ENCODE assay signal across 10 mouse cellular contexts in genomic region chr4:135240329-135240728, GRCm38 (mm10). TPM values are rescaled to one million over a fixed set of nuclear protein-coding genes. Genes with fewer than 3 reads are reported as not detected.
A peak's percentile ranks its signal among the peaks of the same experiment; 100 is the strongest.
DNase-seq lines count a peak whose midpoint lies in the region; ATAC-seq and TF ChIP-seq lines count a peak whose summit lies in the region.
"Had no signal": no experiment of that assay in that cellular context is flagged by ENCODE, and none has a peak within 500 bp of the region (broad histone marks: within the 10 kb centered on the region; RNA-seq: fewer than 3 reads in every experiment).

No protein-coding gene starts in this region.

- DNase-seq in layer of hippocampus, adult 2 months (ENCODE audit: low spot score in 2 of 2) = no peak
- DNase-seq in layer of hippocampus, adult 9-10 months (ENCODE audit: low spot score) = no peak
- no peak for DNase-seq in CH12.LX (ENCODE audit: extremely low read depth)
- no peak for DNase-seq in embryonic facial prominence, embryonic 14.5 days (ENCODE audit: low spot score)
- no peak for DNase-seq in liver, postnatal 0 days
- DNase-seq in cerebellum, postnatal 36 days = no peak
- DNase-seq in adrenal gland, adult (ENCODE audit: inconsistent age in 2 of 2, low spot score in 1 of 2) = no peak
- DNase-seq: kidney, adult 2 months; lung, postnatal 4 days; thymus, postnatal 4 days had no signal

- TF ChIP-seq POLR2A in CH12.LX (IDR thresholded peaks at IDR 0.05; ENCODE audit: low read depth, low read length) = no peak

- dilution Hi-C loops in CH12.LX (cut with MboI; ENCODE audit: extremely low pct_ligation_motif_present, extremely low pct_unique_long_range_greater_than_20kb, low sequenced_read_pairs) = no loop called here

- TF ChIP-seq EP300 in CH12.LX (IDR thresholded peaks at IDR 0.05; ENCODE audit: low read length) = no peak
- TF ChIP-seq EP300 in liver, postnatal 0 days (IDR thresholded peaks at IDR 0.05; ENCODE audit: low read depth) = no peak

- peaks cover 35 to 90% of the 10 kb centered on the region in 2 experiments for H3K4me1 ChIP-seq in CH12.LX (ENCODE audit: control insufficient read depth in 1 of 2, insufficient read depth in 2 of 2)
- peaks cover 18% of the 10 kb centered on the region for H3K4me1 ChIP-seq in embryonic facial prominence, embryonic 14.5 days (ENCODE audit: control insufficient read depth, insufficient read depth, low read length)
- peaks cover 69% of the 10 kb centered on the region for H3K4me1 ChIP-seq in liver, postnatal 0 days (ENCODE audit: insufficient read depth)

- H3K4me3 ChIP-seq in layer of hippocampus, adult 2 months = no peak overlapping the region
- H3K4me3 ChIP-seq in CH12.LX (replicated peaks in 1 of 3; ENCODE audit: low read depth in 2 of 3, low read length in 2 of 3, poor library complexity in 1 of 3) = no peak overlapping the region
- no peak overlapping the region for H3K4me3 ChIP-seq in embryonic facial prominence, embryonic 14.5 days (ENCODE audit: low read depth, low read length)
- no peak overlapping the region for H3K4me3 ChIP-seq in liver, postnatal 0 days (ENCODE audit: low read depth, low read length)

- TF ChIP-seq RAD21 in CH12.LX (IDR thresholded peaks at IDR 0.05; ENCODE audit: low read depth, low read length) = no peak

- H3K9ac ChIP-seq in CH12.LX (ENCODE audit: insufficient read depth, low read depth) = 0 out of 2 replicates have a peak overlapping the region, but pooled peaks have one; percentile 11
- H3K9ac ChIP-seq in embryonic facial prominence, embryonic 14.5 days (ENCODE audit: low read depth, low read length) = no peak overlapping the region
- no peak overlapping the region for H3K9ac ChIP-seq in liver, postnatal 0 days (replicated peaks)

- TF ChIP-seq CTCF in layer of hippocampus, adult 2 months (conservative IDR thresholded peaks at IDR 0.05) = no peak
- TF ChIP-seq CTCF in CH12.LX (conservative IDR thresholded peaks at IDR 0.05 in 1 of 2, IDR thresholded peaks at IDR 0.05 in 1 of 2; ENCODE audit: low read depth in 2 of 2, low read length in 2 of 2) = no peak
- TF ChIP-seq CTCF in liver, postnatal 0 days (IDR thresholded peaks at IDR 0.05; ENCODE audit: low read depth) = no peak

- H3K9me3 ChIP-seq in CH12.LX (replicated peaks; ENCODE audit: low read length) = no peaks in the 10 kb centered on the region
- no peaks in the 10 kb centered on the region for H3K9me3 ChIP-seq in embryonic facial prominence, embryonic 14.5 days (ENCODE audit: control insufficient read depth, low read length)
- no peaks in the 10 kb centered on the region for H3K9me3 ChIP-seq in liver, postnatal 0 days (ENCODE audit: low read length)

- H3K79me2 ChIP-seq in CH12.LX (replicated peaks; ENCODE audit: control insufficient read depth, extremely low read depth, insufficient read depth, poor library complexity, severe bottlenecking) = peaks cover 93% of the 10 kb centered on the region

- in situ Hi-C loops in CH12.LX (cut with MboI; ENCODE audit: low pct_ligation_motif_present, low pct_unique_long_range_greater_than_20kb, low sequenced_read_pairs) = no loop called here

- H3K4me2 ChIP-seq in CH12.LX (ENCODE audit: insufficient read depth, low read depth, poor library complexity, severe bottlenecking) = peak overlapping the region; percentile 47; the same call in 1 of the 2 replicates
- no peak overlapping the region for H3K4me2 ChIP-seq in embryonic facial prominence, embryonic 14.5 days (ENCODE audit: low read depth, low read length)
- H3K4me2 ChIP-seq in liver, postnatal 0 days (ENCODE audit: low read depth, low read length) = peak overlapping the region; percentile 39

- H3K36me3 ChIP-seq in CH12.LX (replicated peaks in 1 of 2; ENCODE audit: control insufficient read depth in 1 of 2, insufficient read depth in 1 of 2, low read length in 1 of 2) = peaks cover 31 to 57% of the 10 kb centered on the region in 2 experiments
- peaks cover 9% of the 10 kb centered on the region for H3K36me3 ChIP-seq in embryonic facial prominence, embryonic 14.5 days (ENCODE audit: control insufficient read depth, insufficient read depth, low read length)
- peaks cover 4% of the 10 kb centered on the region for H3K36me3 ChIP-seq in liver, postnatal 0 days (replicated peaks; ENCODE audit: insufficient read depth, low read length)

- 74% methylated on average over 3 of the region's 3 CpGs for WGBS in embryonic facial prominence, embryonic 14.5 days
- WGBS in liver, postnatal 0 days (ENCODE audit: insufficient replicate concordance) = 52% methylated on average over 3 of the region's 3 CpGs

- no peak for ATAC-seq in embryonic facial prominence, embryonic 14.5 days (ENCODE audit: low read depth)
- no peak for ATAC-seq in liver, postnatal 0 days

- 0 out of 2 replicates have a peak overlapping the region, but pooled peaks have one; percentile 7 for H3K27ac ChIP-seq in layer of hippocampus, adult 2 months
- peak overlapping the region; percentile 43 for H3K27ac ChIP-seq in CH12.LX (ENCODE audit: insufficient read depth, low read depth)
- H3K27ac ChIP-seq in embryonic facial prominence, embryonic 14.5 days (replicated peaks; ENCODE audit: low read depth, low read length) = peak overlapping the region; percentile 0; the same call in 1 of the 2 replicates
- H3K27ac ChIP-seq in liver, postnatal 0 days (ENCODE audit: low read depth) = peak overlapping the region; percentile 83

- no peaks in the 10 kb centered on the region for H3K27me3 ChIP-seq in CH12.LX (replicated peaks)
- no peaks in the 10 kb centered on the region for H3K27me3 ChIP-seq in embryonic facial prominence, embryonic 14.5 days (replicated peaks; ENCODE audit: control insufficient read depth, insufficient read depth, low read length)
- H3K27me3 ChIP-seq in liver, postnatal 0 days (ENCODE audit: insufficient read depth, low read length) = no peaks in the 10 kb centered on the region

TF ChIP-seq in CH12.LX, 34 proteins besides CTCF, POLR2A, EP300 and RAD21:
- TF ChIP-seq MEF2A (IDR thresholded peaks at IDR 0.05; ENCODE audit: borderline replicate concordance, low read depth, low read length) (peak; percentile 63; the same call in 1 of the 2 replicates), JUND (conservative IDR thresholded peaks at IDR 0.05; ENCODE audit: low read depth, low read length) (no peak), SMC3 (IDR thresholded peaks at IDR 0.05; ENCODE audit: low read depth, low read length) (no peak), IRF4 (IDR thresholded peaks at IDR 0.05; ENCODE audit: low read depth, low read length) (0 out of 2 replicates have a peak, but pooled peaks have one; percentile 7), TCF12 (IDR thresholded peaks at IDR 0.05; ENCODE audit: low read depth, low read length) (0 out of 2 replicates have a peak, but pooled peaks have one; percentile 21)

RNA-seq across cellular contexts. Expression of gene Clic4, which starts 32.3 kb away (rescaled TPM):
- 10 to 100 TPM; 31.2 to 34.2 TPM for total RNA-seq in layer of hippocampus, adult 2 months (2021)
- total RNA-seq in CH12.LX (2012; rRNA removed) = 124 and 154 TPM in 2 replicates
- total RNA-seq in CH12.LX (2014; rRNA removed) = 182 and 199 TPM in 2 replicates
- polyA plus RNA-seq in CH12.LX (2012; ENCODE audit: insufficient read length, low read depth) = 198 and 214 TPM in 2 replicates
- polyA plus RNA-seq in embryonic facial prominence, embryonic 14.5 days (2014; fragmentation: Nextera tagmentation; extraction: Ambion mirVana) = 97.5 and 100 TPM in 2 replicates
- 52.2 and 64.6 TPM in 2 replicates for polyA plus RNA-seq in liver, postnatal 0 days (2015; fragmentation: Nextera tagmentation; extraction: Ambion mirVana)

Comparison
In these comparisons a context has a peak if more than half of its experiments do, and no peak if none do; other contexts are left out.
1. H3K27ac ChIP-seq: peak in every context shown above with its lines; median percentile 83 in liver, postnatal 0 days; 43 in CH12.LX; 7 in layer of hippocampus, adult 2 months; 0 in embryonic facial prominence, embryonic 14.5 days.